In genomic region chr3:92903640-92904039, GRCm38 (mm10) we compare ENCODE assay signal across 12 mouse cellular contexts. TPM values are rescaled to one million over a fixed set of nuclear protein-coding genes. Genes with fewer than 3 reads are reported as not detected.
DNase-seq lines count a peak whose midpoint lies in the region; ATAC-seq and TF ChIP-seq lines count a peak whose summit lies in the region.
"Had no signal": no experiment of that assay in that cellular context is flagged by ENCODE, and none has a peak within 500 bp of the region (broad histone marks: within the 10 kb centered on the region; RNA-seq: fewer than 3 reads in every experiment).

No protein-coding gene starts in this region.

- TF ChIP-seq RAD21 in MEL (IDR thresholded peaks at IDR 0.05; ENCODE audit: low read depth, low read length), result peak; percentile 31

- no peaks in the 10 kb centered on the region for H3K4me1 ChIP-seq in kidney, postnatal 0 days (replicated peaks; ENCODE audit: insufficient read depth, low read length)
- no peaks in the 10 kb centered on the region for H3K4me1 ChIP-seq in MEL (ENCODE audit: control insufficient read depth in 1 of 2, insufficient read depth in 2 of 2, low read length in 2 of 2)
- H3K4me1 ChIP-seq in midbrain, embryonic 14.5 days (ENCODE audit: control insufficient read depth, insufficient read depth, low read length), result no peaks in the 10 kb centered on the region
- H3K4me1 ChIP-seq: lung, embryonic 15.5 days had no signal

- WGBS in kidney, postnatal 0 days, result 30% methylated on average over 4 of the region's 4 CpGs
- 35% methylated on average over 4 of the region's 4 CpGs for WGBS in midbrain, embryonic 14.5 days

- H3K4me2 ChIP-seq in kidney, postnatal 0 days (ENCODE audit: low read length), result no peak overlapping the region
- no peak overlapping the region for H3K4me2 ChIP-seq in midbrain, embryonic 14.5 days (ENCODE audit: low read length)
- H3K4me2 ChIP-seq: lung, embryonic 15.5 days had no signal

- no peaks in the 10 kb centered on the region for H3K79me2 ChIP-seq in MEL (ENCODE audit: control insufficient read depth, insufficient read depth, low read length, poor library complexity)

- TF ChIP-seq CTCF in kidney, postnatal 0 days (IDR thresholded peaks at IDR 0.05; ENCODE audit: low read depth), result peak; percentile 62
- peak in 1 of 3 experiments; percentile 46; a peak in 2 of 6 replicates for TF ChIP-seq CTCF in MEL (IDR thresholded peaks at IDR 0.05 in 2 of 3, conservative IDR thresholded peaks at IDR 0.05 in 1 of 3; ENCODE audit: control insufficient read depth in 1 of 3, insufficient read depth in 1 of 3, low read depth in 2 of 3, low read length in 3 of 3, poor library complexity in 1 of 3, severe bottlenecking in 1 of 3)

- no peaks in the 10 kb centered on the region for H3K36me3 ChIP-seq in kidney, postnatal 0 days (ENCODE audit: insufficient read depth, low read length)
- H3K36me3 ChIP-seq in MEL (ENCODE audit: control insufficient read depth in 1 of 2, insufficient read depth in 2 of 2, low read length in 2 of 2), result no peaks in the 10 kb centered on the region
- no peaks in the 10 kb centered on the region for H3K36me3 ChIP-seq in midbrain, embryonic 14.5 days (ENCODE audit: control insufficient read depth, insufficient read depth, low read length)
- H3K36me3 ChIP-seq: lung, embryonic 15.5 days had no signal

- no peak for TF ChIP-seq POLR2A in MEL (IDR thresholded peaks at IDR 0.05; ENCODE audit: control insufficient read depth in 1 of 2, insufficient read depth in 1 of 2, low read depth in 1 of 2, low read length in 2 of 2, poor library complexity in 1 of 2)

- TF ChIP-seq EP300 in MEL (IDR thresholded peaks at IDR 0.05; ENCODE audit: low read depth in 1 of 2, low read length in 2 of 2), result no peak

- ATAC-seq in kidney, postnatal 0 days (replicated peaks; ENCODE audit: low FRiP score, low read depth), result no peak
- no peak for ATAC-seq in midbrain, embryonic 14.5 days (ENCODE audit: low FRiP score, low TSS enrichment)

- no peaks in the 10 kb centered on the region for H3K27me3 ChIP-seq in kidney, postnatal 0 days (ENCODE audit: insufficient read depth, low read length)
- no peaks in the 10 kb centered on the region; a peak in 1 of 4 replicates for H3K27me3 ChIP-seq in MEL (ENCODE audit: control insufficient read depth in 1 of 2, insufficient read depth in 2 of 2, low read length in 2 of 2)
- H3K27me3 ChIP-seq in midbrain, embryonic 14.5 days (ENCODE audit: control insufficient read depth, insufficient read depth, low read length), result no peaks in the 10 kb centered on the region
- H3K27me3 ChIP-seq: lung, embryonic 15.5 days had no signal

- no peaks in the 10 kb centered on the region for H3K9me3 ChIP-seq in kidney, postnatal 0 days (replicated peaks; ENCODE audit: low read length)
- H3K9me3 ChIP-seq in MEL (replicated peaks; ENCODE audit: insufficient read depth, low read length), result no peaks in the 10 kb centered on the region
- H3K9me3 ChIP-seq in midbrain, embryonic 14.5 days (ENCODE audit: control insufficient read depth, low read length), result no peaks in the 10 kb centered on the region
- H3K9me3 ChIP-seq: lung, embryonic 15.5 days had no signal

- no peak overlapping the region for H3K27ac ChIP-seq in kidney, postnatal 0 days
- H3K27ac ChIP-seq in MEL (ENCODE audit: control insufficient read depth, low read depth, low read length), result no peak overlapping the region
- H3K27ac ChIP-seq in midbrain, embryonic 14.5 days (replicated peaks; ENCODE audit: low read depth, low read length), result no peak overlapping the region
- H3K27ac ChIP-seq: lung, embryonic 15.5 days had no signal

- no peak overlapping the region for H3K9ac ChIP-seq in kidney, postnatal 0 days (ENCODE audit: low read depth, low read length)
- no peak overlapping the region for H3K9ac ChIP-seq in MEL (ENCODE audit: control insufficient read depth, low read depth, low read length, poor library complexity, severe bottlenecking)
- no peak overlapping the region for H3K9ac ChIP-seq in midbrain, embryonic 14.5 days (replicated peaks; ENCODE audit: low read length)
- H3K9ac ChIP-seq: lung, embryonic 15.5 days had no signal

- DNase-seq in kidney, postnatal 0 days (ENCODE audit: low spot score), result peak; percentile 57
- no peak for DNase-seq in kidney, postnatal 14 days
- peak; percentile 29 for DNase-seq in MEL (ENCODE audit: low read depth, low spot score)
- DNase-seq in embryo, embryonic 10 days (ENCODE audit: low spot score), result peak; percentile 67
- peak; percentile 76 for DNase-seq in midbrain, embryonic 14.5 days
- no peak for DNase-seq in thymus, adult 18-20 months
- DNase-seq in urinary bladder, postnatal 36 days (ENCODE audit: low spot score in 2 of 2), result no peak
- DNase-seq in right cerebral cortex, postnatal 10 days (ENCODE audit: low spot score in 2 of 2), result no peak

- no peak overlapping the region for H3K4me3 ChIP-seq in kidney, postnatal 0 days (replicated peaks; ENCODE audit: low read depth, low read length)
- H3K4me3 ChIP-seq in MEL (ENCODE audit: control insufficient read depth in 1 of 2, insufficient read depth in 1 of 2, low read depth in 2 of 2, low read length in 2 of 2), result no peak overlapping the region
- H3K4me3 ChIP-seq in midbrain, embryonic 14.5 days (replicated peaks; ENCODE audit: low read depth, low read length), result no peak overlapping the region
- H3K4me3 ChIP-seq: lung, embryonic 15.5 days had no signal

TF ChIP-seq in MEL, 35 proteins besides CTCF, POLR2A, EP300 and RAD21:
- no peak for TF ChIP-seq ZKSCAN1 (IDR thresholded peaks at IDR 0.05; ENCODE audit: low read depth, low read length)
- no peak for TF ChIP-seq USF2 (IDR thresholded peaks at IDR 0.05; ENCODE audit: borderline replicate concordance in 1 of 2, insufficient read depth in 1 of 2, low read depth in 1 of 2, low read length in 2 of 2)
- peak; percentile 35 for TF ChIP-seq SMC3 (IDR thresholded peaks at IDR 0.05; ENCODE audit: low read depth, low read length)
- TF ChIP-seq MAFK (IDR thresholded peaks at IDR 0.05; ENCODE audit: borderline replicate concordance, low read depth, low read length), result no peak

RNA-seq across cellular contexts. Expression of gene Lce3a, which starts 22.4 kb away (rescaled TPM):
- not detected in 2 replicates for polyA plus RNA-seq in kidney, postnatal 0 days (2015; fragmentation: Nextera tagmentation; extraction: Ambion mirVana)
- total RNA-seq in MEL (2012; rRNA removed), result not detected in 2 replicates
- not detected for polyA plus RNA-seq in MEL (2012; ENCODE audit: insufficient read depth in 1 of 2, insufficient read length in 2 of 2, low read depth in 1 of 2, low replicate concordance in 2 of 2, missing spikeins in 1 of 2)
- polyA plus RNA-seq in midbrain, embryonic 14.5 days (2014; fragmentation: Nextera tagmentation; extraction: Ambion mirVana), result not detected in 2 replicates
- polyA plus RNA-seq: gonadal fat pad, adult 2 months; large intestine, adult 2 months; lung, embryonic 15.5 days; testis, adult 2 months had no signal

RNA-seq across cellular contexts. Expression of gene Lce3b, which starts 29.1 kb away (rescaled TPM):
- polyA plus RNA-seq in kidney, postnatal 0 days (2015; fragmentation: Nextera tagmentation; extraction: Ambion mirVana), result not detected in 2 replicates
- total RNA-seq in MEL (2012; rRNA removed), result not detected in 2 replicates
- polyA plus RNA-seq in MEL (2012; ENCODE audit: insufficient read depth in 1 of 2, insufficient read length in 2 of 2, low read depth in 1 of 2, low replicate concordance in 2 of 2, missing spikeins in 1 of 2), result not detected
- polyA plus RNA-seq in midbrain, embryonic 14.5 days (2014; fragmentation: Nextera tagmentation; extraction: Ambion mirVana), result not detected in 2 replicates
- polyA plus RNA-seq: gonadal fat pad, adult 2 months; large intestine, adult 2 months; lung, embryonic 15.5 days; testis, adult 2 months had no signal

RNA-seq across cellular contexts. Expression of gene 2310050C09Rik, which starts 33.6 kb away (rescaled TPM):
- polyA plus RNA-seq in kidney, postnatal 0 days (2015; fragmentation: Nextera tagmentation; extraction: Ambion mirVana), result not detected in 2 replicates
- not detected in 2 replicates for total RNA-seq in MEL (2012; rRNA removed)
- not detected for polyA plus RNA-seq in MEL (2012; ENCODE audit: insufficient read depth in 1 of 2, insufficient read length in 2 of 2, low read depth in 1 of 2, low replicate concordance in 2 of 2, missing spikeins in 1 of 2)
- polyA plus RNA-seq in midbrain, embryonic 14.5 days (2014; fragmentation: Nextera tagmentation; extraction: Ambion mirVana), result not detected in 2 replicates
- polyA plus RNA-seq: gonadal fat pad, adult 2 months; large intestine, adult 2 months; lung, embryonic 15.5 days; testis, adult 2 months had no signal

RNA-seq across cellular contexts. Expression of gene Lce3c, which starts 40.6 kb away (rescaled TPM):
- not detected in 2 replicates for polyA plus RNA-seq in kidney, postnatal 0 days (2015; fragmentation: Nextera tagmentation; extraction: Ambion mirVana)
- not detected in 2 replicates for total RNA-seq in MEL (2012; rRNA removed)
- not detected for polyA plus RNA-seq in MEL (2012; ENCODE audit: insufficient read depth in 1 of 2, insufficient read length in 2 of 2, low read depth in 1 of 2, low replicate concordance in 2 of 2, missing spikeins in 1 of 2)
- not detected in 2 replicates for polyA plus RNA-seq in midbrain, embryonic 14.5 days (2014; fragmentation: Nextera tagmentation; extraction: Ambion mirVana)
- polyA plus RNA-seq: gonadal fat pad, adult 2 months; large intestine, adult 2 months; lung, embryonic 15.5 days; testis, adult 2 months had no signal

RNA-seq across cellular contexts. Expression of gene Lce1l, which starts 52.6 kb away (rescaled TPM):
- not detected in 2 replicates for polyA plus RNA-seq in kidney, postnatal 0 days (2015; fragmentation: Nextera tagmentation; extraction: Ambion mirVana)
- not detected in 2 replicates for total RNA-seq in MEL (2012; rRNA removed)
- not detected for polyA plus RNA-seq in MEL (2012; ENCODE audit: insufficient read depth in 1 of 2, insufficient read length in 2 of 2, low read depth in 1 of 2, low replicate concordance in 2 of 2, missing spikeins in 1 of 2)
- not detected in 2 replicates for polyA plus RNA-seq in midbrain, embryonic 14.5 days (2014; fragmentation: Nextera tagmentation; extraction: Ambion mirVana)
- polyA plus RNA-seq: gonadal fat pad, adult 2 months; large intestine, adult 2 months; lung, embryonic 15.5 days; testis, adult 2 months had no signal

Comparison
In these comparisons a context has a peak if more than half of its experiments do, and no peak if none do; other contexts are left out.
1. DNase-seq: peak in kidney, postnatal 0 days (single experiment), MEL (single experiment), embryo, embryonic 10 days (single experiment) and midbrain, embryonic 14.5 days (single experiment); none in kidney, postnatal 14 days (single experiment), thymus, adult 18-20 months (0 of 2), urinary bladder, postnatal 36 days (0 of 2) and right cerebral cortex, postnatal 10 days (0 of 2).